Mouse (Mus musculus) forebrain, embryonic 14.5 days (tissue): ENCODE data around the gene Ube2l6. TPM values are rescaled to one million over a fixed set of nuclear protein-coding genes. Genes with fewer than 3 reads are reported as not detected.
A peak's percentile ranks its signal among the peaks of the same experiment; 100 is the strongest.

Experiments used
- ATAC-seq: fragments of 200-750 bp; cut with Nextera tagmentation; 2 replicates; pipeline ENCODE4 v1.8.0; 2017; ENCODE audit warnings: mild to moderate bottlenecking, moderate library complexity
- DNase-seq: peaks from one replicate; pipeline ENCODE4 v3.0.0-alpha.2; 2015; ENCODE audit warnings: low spot score
- H3K27ac ChIP-seq: fragments of 300-500 bp; sonication (generic); 2 replicates; pipeline ENCODE4 v1.5.1; 2014; ENCODE audit warnings: low read depth, mild to moderate bottlenecking, control low read depth, low read length, moderate library complexity
- H3K27me3 ChIP-seq: fragments of 300-500 bp; sonication (generic); replicated peaks from 2 replicates; pipeline ENCODE4 v1.6.1; 2014; ENCODE audit warnings: low read length, control low read depth, mixed read lengths; ENCODE audit not compliant: control insufficient read depth, insufficient read depth
- H3K36me3 ChIP-seq: fragments of 300-500 bp; sonication (generic); 2 replicates; pipeline ENCODE4 v1.6.1; 2014; ENCODE audit warnings: low read length, control low read depth; ENCODE audit not compliant: control insufficient read depth, insufficient read depth
- H3K4me1 ChIP-seq: fragments of 300-500 bp; sonication (generic); 2 replicates; pipeline ENCODE4 v1.6.1; 2014; ENCODE audit warnings: antibody characterized with exemption, low read length, control low read depth; ENCODE audit not compliant: control insufficient read depth, insufficient read depth
- H3K4me2 ChIP-seq: fragments of 300-500 bp; sonication (generic); 2 replicates; pipeline ENCODE4 v1.6.1; 2014; ENCODE audit warnings: mild to moderate bottlenecking, control low read depth, low read length
- H3K4me3 ChIP-seq: fragments of 300-500 bp; sonication (generic); 2 replicates; pipeline ENCODE4 v1.5.1; 2014; ENCODE audit warnings: low read depth, low read length, control low read depth
- H3K9ac ChIP-seq: fragments of 300-500 bp; sonication (generic); 2 replicates; pipeline ENCODE4 v1.6.1; 2014; ENCODE audit warnings: mild to moderate bottlenecking, low read length, control low read depth, moderate library complexity
- H3K9me3 ChIP-seq: fragments of 300-500 bp; sonication (generic); replicated peaks from 2 replicates; pipeline ENCODE4 v1.6.1; 2016; ENCODE audit warnings: low read length, control low read depth, mixed read lengths; ENCODE audit not compliant: control insufficient read depth
- WGBS: fragments of 180-500 bp; shearing (Covaris S2); extraction: QIAGEN DNeasy Blood & Tissue Kit; methylation state at CpG from one replicate; pipeline ENCODE4 v1.1.7; 2014; 5-methylcytosine and 5-hydroxymethylcytosine counted together
- polyA plus RNA-seq: library from polyadenylated mRNA; unstranded; fragments of >200 nt; fragmentation: Nextera tagmentation; extraction: Ambion mirVana; gene quantifications from 2 replicates; pipeline ENCODE4 v1.2.1, GENCODE M21; 2014

Ube2l6 gene
- polyA plus RNA-seq, 1 experiment from 2014 or later, result 21.8 TPM

DNA sequence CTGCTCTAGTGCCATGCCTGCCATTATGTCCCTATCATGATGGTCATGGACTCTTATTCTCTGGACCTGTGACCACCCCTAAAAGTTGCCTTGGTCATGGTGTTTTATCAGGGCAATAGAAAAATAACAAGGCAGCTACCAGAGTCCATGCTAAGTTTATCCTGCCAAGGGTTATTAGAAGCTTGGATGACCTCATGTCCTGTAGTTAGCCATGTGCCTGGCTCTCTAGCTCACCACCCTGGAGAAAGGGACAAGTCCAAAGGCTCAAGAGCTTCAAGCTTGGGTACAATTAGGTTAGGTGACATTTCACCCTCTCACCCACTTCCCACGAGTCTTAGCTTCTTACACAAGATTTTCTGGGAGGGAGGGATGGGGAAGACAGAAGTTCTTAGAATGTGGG is 35.8 kb upstream of the Ube2l6 start:
- Histone ChIP-seq H3K36me3 (no peaks in the 10 kb centered on the region), H3K4me3 (no peak overlapping the region), H3K4me2 (no peak overlapping the region), H3K9ac (no peak overlapping the region), H3K27me3 (no peaks in the 10 kb centered on the region), H3K27ac (no peak overlapping the region), H3K9me3 (no peaks in the 10 kb centered on the region), H3K4me1 (no peaks in the 10 kb centered on the region)
- ATAC-seq, result no peak
- DNase-seq, result no peak
- 55% methylated on average over 1 of the region's 1 CpGs for WGBS

GRCm38 (mm10) chr2:84770501-84770900 is 28.1 kb upstream of the Ube2l6 start:
- Histone ChIP-seq H3K27me3 (no peaks in the 10 kb centered on the region), H3K4me1 (peaks cover 9% of the 10 kb centered on the region), H3K4me2 (no peak overlapping the region), H3K9me3 (no peaks in the 10 kb centered on the region), H3K4me3 (no peak overlapping the region), H3K27ac (no peak overlapping the region), H3K9ac (no peak overlapping the region), H3K36me3 (no peaks in the 10 kb centered on the region)
- WGBS, result 77% methylated on average over 6 of the region's 6 CpGs
- ATAC-seq, result no peak
- DNase-seq, result no peak

DNA sequence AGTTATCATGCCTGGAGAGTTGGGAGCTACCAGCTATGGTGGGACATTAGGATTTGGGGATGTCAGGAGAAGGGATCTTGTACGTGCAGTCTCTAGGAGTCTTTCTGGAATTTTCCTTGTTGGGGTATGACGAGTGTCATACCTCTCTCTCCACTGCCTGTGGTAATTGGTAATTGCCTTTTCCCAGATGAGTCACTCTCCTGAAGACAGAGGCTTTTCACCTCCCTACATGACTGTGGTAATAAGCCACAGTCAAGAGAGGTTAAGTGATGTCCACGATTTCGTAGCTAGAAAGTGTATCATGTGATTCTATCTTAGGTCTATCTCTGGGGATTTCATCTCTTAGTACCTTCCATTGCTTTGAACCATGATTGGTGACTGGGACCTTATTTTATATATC is 26.2 kb upstream of the Ube2l6 start:
- ATAC-seq, result no peak
- H3K27me3 ChIP-seq, result no peaks in the 10 kb centered on the region
- peaks cover 9% of the 10 kb centered on the region for H3K4me1 ChIP-seq
- H3K4me3 ChIP-seq, result no peak overlapping the region
- WGBS, result 95% methylated on average over 4 of the region's 4 CpGs
- H3K4me2 ChIP-seq, result no peak overlapping the region
- no peak for DNase-seq
- H3K9me3 ChIP-seq, result no peaks in the 10 kb centered on the region
- no peaks in the 10 kb centered on the region for H3K36me3 ChIP-seq
- no peak overlapping the region for H3K9ac ChIP-seq
- H3K27ac ChIP-seq, result no peak overlapping the region

DNA sequence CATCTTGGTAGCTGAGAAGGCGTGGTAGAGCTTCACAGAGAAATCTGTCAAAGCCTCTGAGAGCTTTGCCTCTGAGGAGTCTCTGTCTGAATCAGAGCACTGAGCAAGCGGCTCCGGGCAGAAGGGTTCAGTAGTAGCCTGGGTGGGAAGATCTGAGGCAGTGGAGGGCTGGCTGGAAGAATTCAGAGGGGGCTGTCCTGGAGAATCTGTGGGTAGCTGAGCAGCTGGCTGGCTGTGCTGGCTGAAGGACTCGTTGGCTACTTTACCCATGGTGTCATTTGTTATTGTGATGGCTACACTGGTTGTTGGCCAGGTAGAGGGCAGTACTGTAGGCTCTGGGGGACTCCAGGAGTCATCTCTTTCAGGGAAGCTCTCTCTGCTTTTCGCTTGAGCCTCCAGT is 25.4 kb upstream of the Ube2l6 start:
- no peak for ATAC-seq

GRCm38 (mm10) chr2:84774751-84775150 is 23.9 kb upstream of the Ube2l6 start:
- peak; percentile 91 for ATAC-seq
- 1% methylated on average over 14 of the region's 15 CpGs for WGBS
- H3K9ac ChIP-seq, result peak overlapping the region; percentile 58
- H3K27ac ChIP-seq, result peak overlapping the region; percentile 74
- H3K27me3 ChIP-seq, result no peaks in the 10 kb centered on the region
- DNase-seq, result peak; percentile 81
- H3K36me3 ChIP-seq, result no peaks in the 10 kb centered on the region
- H3K4me1 ChIP-seq, result peaks cover 9% of the 10 kb centered on the region
- peak overlapping the region; percentile 51 for H3K4me2 ChIP-seq
- H3K9me3 ChIP-seq, result no peaks in the 10 kb centered on the region
- peak overlapping the region; percentile 21 for H3K4me3 ChIP-seq

More for the DNA sequence above, 25.4 kb upstream of the Ube2l6 start:
- Histone ChIP-seq H3K4me2 (no peak overlapping the region), H3K4me1 (peaks cover 9% of the 10 kb centered on the region), H3K36me3 (no peaks in the 10 kb centered on the region), H3K9me3 (no peaks in the 10 kb centered on the region), H3K27ac (no peak overlapping the region), H3K27me3 (no peaks in the 10 kb centered on the region), H3K9ac (no peak overlapping the region), H3K4me3 (no peak overlapping the region)
- 82% methylated on average over 5 of the region's 5 CpGs for WGBS
- no peak for DNase-seq

- peak within 1 kb of the TSS; percentile 51 for H3K4me2 ChIP-seq
- peak; percentile 60 for ATAC-seq
- no peaks in the 10 kb centered on the region for H3K27me3 ChIP-seq
- H3K9ac ChIP-seq, result peak within 1 kb of the TSS; percentile 58
- no peak for DNase-seq
- H3K4me1 ChIP-seq, result peaks cover 9% of the 10 kb centered on the region
- H3K36me3 ChIP-seq, result no peaks in the 10 kb centered on the region
- H3K9me3 ChIP-seq, result no peaks in the 10 kb centered on the region
- H3K4me3 ChIP-seq, result peak within 1 kb of the TSS; percentile 21
- H3K27ac ChIP-seq, result peak within 1 kb of the TSS; percentile 74
- 62% methylated on average over 9 of the region's 9 CpGs for WGBS
Observed at GRCm38 (mm10) chr2:84775241-84775640, 23.4 kb upstream of the Ube2l6 start, which contains the start of gene Serping1. Gene Serping1 (minus strand): TSS chr2:84775444.

GRCm38 (mm10) chr2:84775665-84776064 is 23.0 kb upstream of the Ube2l6 start:
- H3K36me3 ChIP-seq, result no peaks in the 10 kb centered on the region
- no peaks in the 10 kb centered on the region for H3K27me3 ChIP-seq
- no peak overlapping the region; the same call in 1 of the 2 replicates for H3K27ac ChIP-seq
- DNase-seq (no peak), ATAC-seq (no peak)
- no peak overlapping the region for H3K4me3 ChIP-seq
- no peak overlapping the region for H3K9ac ChIP-seq
- no peak overlapping the region for H3K4me2 ChIP-seq
- H3K4me1 ChIP-seq, result peaks cover 9% of the 10 kb centered on the region
- WGBS, result 61% methylated on average over 6 of the region's 6 CpGs
- no peaks in the 10 kb centered on the region for H3K9me3 ChIP-seq

DNA sequence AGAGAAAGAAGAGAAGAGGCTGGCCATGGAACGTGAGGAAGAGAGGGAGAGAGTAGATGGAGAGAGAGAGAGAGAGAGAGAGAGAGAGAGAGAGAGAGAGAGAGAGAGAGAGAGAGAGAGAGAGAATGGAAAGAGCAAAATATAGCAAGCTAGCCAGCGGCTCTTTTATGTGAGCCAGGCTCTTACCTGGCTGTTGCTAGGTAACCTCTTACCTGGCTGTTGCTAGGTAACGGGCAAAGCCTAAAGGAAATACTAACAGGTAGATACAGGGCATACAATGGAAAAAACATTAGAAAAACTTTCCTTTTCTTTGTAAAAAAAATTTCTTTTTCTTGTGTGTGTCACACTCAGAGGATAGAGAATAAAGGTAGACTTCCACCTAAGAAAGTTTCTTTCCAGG is 20.9 kb upstream of the Ube2l6 start:
- Histone ChIP-seq H3K9me3 (no peaks in the 10 kb centered on the region), H3K4me2 (no peak overlapping the region), H3K4me3 (no peak overlapping the region), H3K27ac (no peak overlapping the region), H3K9ac (no peak overlapping the region), H3K4me1 (peaks cover 9% of the 10 kb centered on the region), H3K27me3 (no peaks in the 10 kb centered on the region), H3K36me3 (no peaks in the 10 kb centered on the region)
- WGBS, result 58% methylated on average over 3 of the region's 3 CpGs
- no peak for ATAC-seq
- DNase-seq, result peak; percentile 39

DNA sequence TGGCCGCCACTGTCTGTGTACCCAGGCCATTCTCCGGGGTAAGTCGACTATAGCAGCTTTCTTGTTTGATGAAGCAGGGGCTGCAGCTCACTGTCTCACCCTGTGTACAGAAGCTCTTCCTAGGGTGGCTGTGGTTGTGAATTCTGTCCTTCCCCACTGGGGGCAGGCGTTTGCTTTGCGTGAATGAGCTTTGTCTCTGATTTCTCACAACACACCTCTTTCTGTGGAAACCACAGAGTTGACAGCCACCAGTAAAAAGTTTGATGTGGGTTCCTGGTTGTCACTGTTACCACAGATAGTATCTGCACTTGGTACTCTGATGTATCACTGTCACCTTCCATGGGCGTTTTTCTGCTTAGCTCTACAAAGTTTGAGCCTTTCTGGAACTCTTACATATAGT is 19.4 kb upstream of the Ube2l6 start:
- WGBS, result 58% methylated on average over 6 of the region's 6 CpGs
- no peak for ATAC-seq
- Histone ChIP-seq H3K36me3 (no peaks in the 10 kb centered on the region), H3K9ac (no peak overlapping the region), H3K9me3 (no peaks in the 10 kb centered on the region), H3K4me2 (no peak overlapping the region), H3K4me3 (no peak overlapping the region), H3K4me1 (peaks cover 9% of the 10 kb centered on the region), H3K27ac (no peak overlapping the region), H3K27me3 (no peaks in the 10 kb centered on the region)
- DNase-seq, result no peak
